Mouse (Mus musculus) limb, embryonic 14.5 days (tissue): ENCODE measurements around the gene Slit1. TPM values are rescaled to one million over a fixed set of nuclear protein-coding genes. Genes with fewer than 3 reads are reported as not detected.

Experiments
- ATAC-seq: fragments of 200-750 bp; cut with Nextera tagmentation; 2 replicates; pipeline ENCODE4 v1.8.0; 2017; ENCODE audit warnings: low read depth, moderate number of reproducible peaks, moderate TSS enrichment; ENCODE audit not compliant: low FRiP score
- DNase-seq: peaks from one replicate; pipeline ENCODE4 v3.0.0-alpha.2; 2015; ENCODE audit warnings: low spot score
- H3K27ac ChIP-seq: fragments of 300-500 bp; sonication (generic); replicated peaks from 2 replicates; pipeline ENCODE4 v1.5.1; 2014; ENCODE audit warnings: low read depth, mild to moderate bottlenecking, low read length, moderate library complexity, mixed read lengths
- H3K27me3 ChIP-seq: fragments of 300-500 bp; sonication (generic); 2 replicates; pipeline ENCODE4 v1.6.1; 2014; ENCODE audit warnings: low read length, mixed read lengths; ENCODE audit not compliant: control insufficient read depth, insufficient read depth
- H3K36me3 ChIP-seq: fragments of 300-500 bp; sonication (generic); 2 replicates; pipeline ENCODE4 v1.6.1; 2014; ENCODE audit warnings: mild to moderate bottlenecking, low read length, moderate library complexity, mixed read lengths; ENCODE audit not compliant: control insufficient read depth, insufficient read depth
- H3K4me1 ChIP-seq: fragments of 300-500 bp; sonication (generic); 2 replicates; pipeline ENCODE4 v1.6.1; 2014; ENCODE audit warnings: antibody characterized with exemption, low read length, mixed read lengths; ENCODE audit not compliant: control insufficient read depth, insufficient read depth
- H3K4me2 ChIP-seq: fragments of 300-500 bp; sonication (generic); replicated peaks from 2 replicates; pipeline ENCODE4 v1.6.1; 2014; ENCODE audit warnings: low read depth, mild to moderate bottlenecking, low read length, moderate library complexity; ENCODE audit not compliant: severe bottlenecking
- H3K4me3 ChIP-seq: fragments of 300-500 bp; sonication (generic); replicated peaks from 2 replicates; pipeline ENCODE4 v1.5.1; 2014; ENCODE audit warnings: low read length
- H3K9ac ChIP-seq: fragments of 300-500 bp; sonication (generic); 2 replicates; pipeline ENCODE4 v1.6.1; 2014; ENCODE audit warnings: mild to moderate bottlenecking, low read depth, low read length, moderate library complexity; ENCODE audit not compliant: severe bottlenecking
- H3K9me3 ChIP-seq: fragments of 300-500 bp; sonication (generic); 2 replicates; pipeline ENCODE4 v1.6.1; 2016; ENCODE audit warnings: low read length; ENCODE audit not compliant: control insufficient read depth
- POLR2A ChIP-seq: fragments of 200-500 bp; IDR thresholded peaks from 2 replicates; pipeline ENCODE4 v1.8.0; 2012; ENCODE audit warnings: inconsistent platforms, mild to moderate bottlenecking, moderate library complexity, borderline replicate concordance; ENCODE audit not compliant: insufficient read depth, insufficient read length; ENCODE audit errors: extremely low read depth
- WGBS: fragments of 180-500 bp; shearing (Covaris S2); extraction: QIAGEN DNeasy Blood & Tissue Kit; methylation state at CpG from one replicate; pipeline ENCODE4 v1.1.7; 2014; 5-methylcytosine and 5-hydroxymethylcytosine counted together
- polyA plus RNA-seq, 2 experiments: library from polyadenylated mRNA; depleted of rRNA in 1 of 2; stranded (reverse) in 1 of 2; unstranded in 1 of 2; fragments of >200 nt; fragmentation: Nextera tagmentation in 1 of 2; extraction: Ambion mirVana in 1 of 2; gene quantifications; 2 replicates each; pipeline versions ENCODE4 v1.2.1 to v1.2.3; 2012 to 2014

The Slit1 gene
- polyA plus RNA-seq, 2 experiments: 0.50 to 0.68 TPM

DNA sequence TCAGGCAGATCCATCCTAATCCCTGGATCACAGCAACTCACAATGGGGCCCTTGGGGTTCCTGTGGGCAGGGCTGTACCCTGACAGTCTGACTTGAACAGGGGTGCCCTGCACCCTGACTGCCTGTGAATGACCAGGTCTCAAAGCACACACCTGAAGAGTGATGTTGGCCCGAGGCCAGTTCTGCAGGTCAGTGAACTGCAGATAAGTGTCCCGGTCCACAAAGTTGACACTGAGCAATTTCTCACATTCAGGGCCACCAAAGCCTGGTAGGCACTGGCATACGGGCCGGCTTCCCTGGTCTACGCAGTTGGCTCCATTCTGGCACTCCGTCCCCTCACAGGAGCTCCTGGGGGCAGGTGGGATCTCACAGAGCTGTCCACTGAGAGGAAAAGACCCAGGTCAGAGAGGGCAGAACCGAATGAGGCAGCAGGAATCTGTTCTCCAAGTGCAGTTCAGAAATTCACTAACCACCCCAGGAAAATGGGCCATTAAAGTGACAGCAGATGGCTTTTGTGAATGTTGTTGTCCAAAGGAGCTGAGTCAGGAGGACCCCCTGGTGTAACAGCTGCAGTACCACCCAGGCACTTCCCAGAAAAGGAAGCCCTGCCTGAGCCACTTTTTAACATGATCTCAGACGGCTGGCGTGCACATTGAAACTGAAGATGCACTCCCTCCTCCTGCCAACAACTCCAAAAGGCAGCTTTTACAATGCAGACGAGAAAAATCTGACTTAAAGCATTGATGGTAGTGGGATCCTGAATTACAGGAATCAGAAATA, 137.1 kb downstream of the Slit1 start:
- ATAC-seq (no peak), DNase-seq (no peak)
- no peak overlapping the region for H3K9ac ChIP-seq
- no peak for TF ChIP-seq POLR2A
- no peaks in the 10 kb centered on the region for H3K27me3 ChIP-seq
- H3K27ac ChIP-seq: no peak overlapping the region
- H3K36me3 ChIP-seq: no peaks in the 10 kb centered on the region
- no peak overlapping the region for H3K4me2 ChIP-seq
- H3K9me3 ChIP-seq: no peaks in the 10 kb centered on the region
- 71% methylated on average over 10 of the region's 10 CpGs for WGBS
- H3K4me1 ChIP-seq: no peaks in the 10 kb centered on the region
- H3K4me3 ChIP-seq: no peak overlapping the region

DNA sequence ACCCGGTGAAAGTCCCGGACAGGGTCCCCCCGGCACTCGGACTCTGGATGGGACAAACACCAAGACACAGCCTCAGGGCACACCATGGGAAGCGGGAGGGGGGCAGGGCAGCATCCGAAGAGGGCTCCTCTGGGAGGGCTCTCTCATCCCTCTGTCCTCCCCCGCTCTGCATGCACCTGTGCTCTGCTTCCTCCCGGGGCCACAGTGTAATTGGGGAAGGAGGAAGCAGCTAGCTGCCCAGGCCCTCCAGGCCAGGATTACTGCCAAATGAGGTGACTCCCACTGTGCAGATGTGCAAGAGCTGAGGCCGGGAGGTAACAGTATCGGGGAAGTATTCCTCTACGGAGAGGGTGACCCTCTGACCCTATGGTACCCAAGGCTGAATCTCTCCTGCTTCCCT, 142.8 kb downstream of the Slit1 start:
- no peak overlapping the region for H3K4me3 ChIP-seq
- H3K27me3 ChIP-seq: no peaks in the 10 kb centered on the region
- no peak overlapping the region for H3K4me2 ChIP-seq
- no peak for DNase-seq
- H3K9me3 ChIP-seq: no peaks in the 10 kb centered on the region
- ATAC-seq: no peak
- no peaks in the 10 kb centered on the region for H3K36me3 ChIP-seq
- 55% methylated on average over 11 of the region's 11 CpGs for WGBS
- H3K27ac ChIP-seq: no peak overlapping the region
- H3K9ac ChIP-seq: no peak overlapping the region
- no peaks in the 10 kb centered on the region for H3K4me1 ChIP-seq
- no peak for TF ChIP-seq POLR2A

DNA sequence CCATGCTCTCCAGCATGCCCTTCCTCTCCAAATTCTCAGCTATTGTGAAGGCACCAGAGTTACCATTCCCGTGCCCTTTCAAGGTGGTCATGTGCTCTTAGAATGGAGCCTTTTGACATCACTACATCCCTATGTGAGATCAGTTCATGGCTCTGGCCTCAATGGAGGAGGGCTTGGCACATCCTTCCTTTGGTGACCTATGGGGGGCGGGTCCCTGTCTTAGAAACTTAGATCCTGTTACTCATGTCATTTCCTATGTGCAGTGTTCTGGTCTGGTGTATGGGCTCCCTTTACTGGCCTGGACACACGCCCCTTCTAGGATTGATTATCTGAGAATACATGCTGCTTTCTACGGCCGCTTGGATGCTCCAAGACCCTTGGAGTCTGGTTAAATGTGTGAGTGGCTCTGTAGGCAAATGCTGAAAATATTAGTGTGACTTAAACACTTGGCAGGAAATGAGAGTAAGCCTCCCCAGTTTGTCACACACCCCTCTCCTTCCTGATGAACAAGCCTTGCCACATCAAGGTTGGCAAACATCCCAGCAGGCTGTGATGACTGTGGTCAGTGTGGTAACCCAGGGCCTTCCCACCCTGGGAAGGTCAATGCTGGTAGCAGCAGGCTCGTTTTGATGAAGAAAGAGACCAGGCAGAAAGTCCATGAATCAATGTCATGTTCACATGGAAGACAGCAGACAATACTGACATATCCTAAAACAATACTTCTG, 146.1 kb downstream of the Slit1 start:
- H3K9me3 ChIP-seq: no peaks in the 10 kb centered on the region
- no peak overlapping the region for H3K4me2 ChIP-seq
- H3K4me3 ChIP-seq: no peak overlapping the region
- WGBS: 80% methylated on average over 6 of the region's 6 CpGs
- no peak for TF ChIP-seq POLR2A
- H3K27me3 ChIP-seq: no peaks in the 10 kb centered on the region
- H3K27ac ChIP-seq: no peak overlapping the region
- H3K36me3 ChIP-seq: no peaks in the 10 kb centered on the region
- 0 out of 2 replicates have a peak, but pooled peaks cover 2% of the 10 kb centered on the region for H3K4me1 ChIP-seq
- H3K9ac ChIP-seq: no peak overlapping the region
- DNase-seq: no peak
- ATAC-seq: no peak

DNA sequence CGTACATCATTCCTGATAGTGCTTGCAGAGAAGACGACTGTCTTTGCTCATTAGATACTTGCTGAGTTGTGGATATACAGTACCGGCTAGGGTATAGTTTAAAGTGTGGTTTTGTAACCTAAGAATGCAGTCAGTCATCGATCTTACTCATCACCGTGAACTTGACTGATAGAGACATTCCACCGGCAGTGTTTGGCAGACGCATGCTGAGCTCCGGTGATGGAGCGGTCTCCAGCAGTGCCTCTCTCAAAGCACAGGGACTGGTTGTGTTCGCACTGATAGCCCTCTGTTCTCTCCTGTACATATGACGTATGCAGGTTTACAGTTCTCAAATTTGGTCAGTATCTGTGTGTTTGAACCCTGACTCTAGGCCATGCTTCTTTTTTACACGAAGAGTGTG, 151.7 kb downstream of the Slit1 start:
- TF ChIP-seq POLR2A: no peak
- WGBS: 73% methylated on average over 12 of the region's 12 CpGs
- H3K27ac ChIP-seq: no peak overlapping the region
- H3K9me3 ChIP-seq: no peaks in the 10 kb centered on the region
- ATAC-seq (no peak), DNase-seq (no peak)
- H3K36me3 ChIP-seq: no peaks in the 10 kb centered on the region; the same call in 1 of the 2 replicates
- no peak overlapping the region for H3K4me2 ChIP-seq
- H3K9ac ChIP-seq: no peak overlapping the region
- no peak overlapping the region for H3K4me3 ChIP-seq
- 0 out of 2 replicates have a peak, but pooled peaks cover 2% of the 10 kb centered on the region for H3K4me1 ChIP-seq
- no peaks in the 10 kb centered on the region for H3K27me3 ChIP-seq

- H3K27ac ChIP-seq: no peak overlapping the region
- no peak overlapping the region for H3K9ac ChIP-seq
- no peak overlapping the region for H3K4me3 ChIP-seq
- H3K4me1 ChIP-seq: 0 out of 2 replicates have a peak, but pooled peaks cover 2% of the 10 kb centered on the region
- H3K27me3 ChIP-seq: no peaks in the 10 kb centered on the region
- H3K4me2 ChIP-seq: no peak overlapping the region
- H3K9me3 ChIP-seq: no peaks in the 10 kb centered on the region
- ATAC-seq (no peak), DNase-seq (no peak)
- TF ChIP-seq POLR2A: no peak
- 85% methylated on average over 8 of the region's 8 CpGs for WGBS
- no peaks in the 10 kb centered on the region; the same call in 1 of the 2 replicates for H3K36me3 ChIP-seq
Observed at GRCm38 (mm10) chr19:41589681-41590080, 153.8 kb downstream of the Slit1 start.
